Mouse (Mus musculus): ENCODE measurements around the gene Prg3. TPM values are rescaled to one million over a fixed set of nuclear protein-coding genes. Genes with fewer than 3 reads are reported as not detected.
A peak's percentile ranks its signal among the peaks of the same experiment; 100 is the strongest.

The Prg3 gene
- total RNA-seq (2021), result not detected
- long read RNA-seq, experiment 1, result 0 reads
- long read RNA-seq, experiment 2, result 0 reads

GRCm38 (mm10) chr2:84987930-84988329 is at the start of gene Prg3:
Prg3 (plus strand) TSS chr2:84988215.
- DNase-seq (ENCODE audit: low spot score), result no peak

GRCm38 (mm10) chr2:84938249-84938946 is 49.6 kb upstream of the Prg3 start:
- peak; percentile 40 for DNase-seq (ENCODE audit: low spot score)

GRCm38 (mm10) chr2:84939306-84939705 is 48.7 kb upstream of the Prg3 start:
- no peak for DNase-seq (ENCODE audit: low spot score)

GRCm38 (mm10) chr2:84939711-84940110 is 48.3 kb upstream of the Prg3 start:
- no peak for DNase-seq (ENCODE audit: low spot score)

- peak; percentile 68 for DNase-seq (ENCODE audit: low spot score)
Observed at GRCm38 (mm10) chr2:84941332-84941731, 46.7 kb upstream of the Prg3 start.

GRCm38 (mm10) chr2:84941795-84942194 is 46.2 kb upstream of the Prg3 start:
- no peak for DNase-seq (ENCODE audit: low spot score)

- no peak for DNase-seq (ENCODE audit: low spot score)
Observed at GRCm38 (mm10) chr2:84947154-84947771, 40.8 kb upstream of the Prg3 start.

GRCm38 (mm10) chr2:84948252-84948651 is 39.8 kb upstream of the Prg3 start:
- no peak for DNase-seq (ENCODE audit: low spot score)

- no peak for DNase-seq (ENCODE audit: low spot score)
Observed at GRCm38 (mm10) chr2:84948721-84949120, 39.3 kb upstream of the Prg3 start.

GRCm38 (mm10) chr2:84951027-84951426 is 37.0 kb upstream of the Prg3 start:
- no peak for DNase-seq (ENCODE audit: low spot score)

GRCm38 (mm10) chr2:84952251-84952650 is 35.8 kb upstream of the Prg3 start:
- DNase-seq (ENCODE audit: low spot score), result no peak

- DNase-seq (ENCODE audit: low spot score), result no peak
Observed at GRCm38 (mm10) chr2:84952693-84953092, 35.3 kb upstream of the Prg3 start.

GRCm38 (mm10) chr2:84955435-84955834 is 32.6 kb upstream of the Prg3 start:
- DNase-seq (ENCODE audit: low spot score), result no peak

- peak; percentile 29 for DNase-seq (ENCODE audit: low spot score)
Observed at GRCm38 (mm10) chr2:84956274-84956673, 31.7 kb upstream of the Prg3 start.

GRCm38 (mm10) chr2:84958588-84959264 is 29.3 kb upstream of the Prg3 start:
- DNase-seq (ENCODE audit: low spot score), result no peak

GRCm38 (mm10) chr2:84961300-84961699 is 26.7 kb upstream of the Prg3 start:
- DNase-seq (ENCODE audit: low spot score), result peak; percentile 69

- no peak for DNase-seq (ENCODE audit: low spot score)
Observed at GRCm38 (mm10) chr2:84961901-84962300, 26.1 kb upstream of the Prg3 start.

GRCm38 (mm10) chr2:84962906-84963507 is 25.0 kb upstream of the Prg3 start:
- no peak for DNase-seq (ENCODE audit: low spot score)

- no peak for DNase-seq (ENCODE audit: low spot score)
Observed at GRCm38 (mm10) chr2:84964111-84964801, 23.8 kb upstream of the Prg3 start.

GRCm38 (mm10) chr2:84967318-84967991 is 20.6 kb upstream of the Prg3 start:
- DNase-seq (ENCODE audit: low spot score), result no peak

- DNase-seq (ENCODE audit: low spot score), result no peak
Observed at GRCm38 (mm10) chr2:84975580-84975979, 12.4 kb upstream of the Prg3 start.
